Mouse (Mus musculus): ENCODE data around the gene Tmem163. TPM values are rescaled to one million over a fixed set of nuclear protein-coding genes. Genes with fewer than 3 reads are reported as not detected.

Gene Tmem163
- total and polyA plus RNA-seq, 3 experiments = 4.5 to 10.0 (median 8.1) TPM

- H3K9ac ChIP-seq (ENCODE audit: insufficient read depth, low read depth) = no peak overlapping the region
- in situ Hi-C loops (cut with MboI; ENCODE audit: low pct_ligation_motif_present, low pct_unique_long_range_greater_than_20kb, low sequenced_read_pairs) = no loop called here
- no peak overlapping the region for H3K4me3 ChIP-seq (replicated peaks in 1 of 3; ENCODE audit: low read depth in 2 of 3, low read length in 2 of 3, poor library complexity in 1 of 3)
- no peak overlapping the region for H3K27ac ChIP-seq (ENCODE audit: insufficient read depth, low read depth)
- DNase-seq (ENCODE audit: extremely low read depth) = no peak
- no peaks in the 10 kb centered on the region for H3K27me3 ChIP-seq (replicated peaks)
- no peak for TF ChIP-seq USF2 (conservative IDR thresholded peaks at IDR 0.05; ENCODE audit: low read depth, low read length)
- TF ChIP-seq TBP (conservative IDR thresholded peaks at IDR 0.05; ENCODE audit: low read depth, low read length) = no peak
- no peak for TF ChIP-seq IRF4 (IDR thresholded peaks at IDR 0.05; ENCODE audit: low read depth, low read length)
- TF ChIP-seq CHD2 (IDR thresholded peaks at IDR 0.05; ENCODE audit: low read length) = no peak
- TF ChIP-seq JUND (conservative IDR thresholded peaks at IDR 0.05; ENCODE audit: low read depth, low read length) = no peak
- no peak for TF ChIP-seq GABPA (IDR thresholded peaks at IDR 0.05; ENCODE audit: insufficient replicate concordance, low read depth, low read length)
- no peak for TF ChIP-seq SIN3A (IDR thresholded peaks at IDR 0.05; ENCODE audit: low read length)
- no peak for TF ChIP-seq ELF1 (IDR thresholded peaks at IDR 0.05; ENCODE audit: low read depth, low read length)
- TF ChIP-seq USF1 (IDR thresholded peaks at IDR 0.05; ENCODE audit: low read depth, low read length) = no peak
- TF ChIP-seq MAFK (IDR thresholded peaks at IDR 0.05; ENCODE audit: insufficient replicate concordance, low read length) = no peak
- no peak for TF ChIP-seq MYC (IDR thresholded peaks at IDR 0.05; ENCODE audit: low read depth, low read length)
- TF ChIP-seq MAZ (IDR thresholded peaks at IDR 0.05; ENCODE audit: low read depth, low read length) = no peak
- TF ChIP-seq E2F4 (IDR thresholded peaks at IDR 0.05; ENCODE audit: insufficient replicate concordance, low read depth, low read length) = no peak
- no peak for TF ChIP-seq POLR2A (IDR thresholded peaks at IDR 0.05; ENCODE audit: low read depth, low read length)
- no peak for TF ChIP-seq ZKSCAN1 (IDR thresholded peaks at IDR 0.05; ENCODE audit: borderline replicate concordance, low read depth, low read length)
- TF ChIP-seq ETS1 (conservative IDR thresholded peaks at IDR 0.05; ENCODE audit: low read depth, low read length) = no peak
- TF ChIP-seq JUN (IDR thresholded peaks at IDR 0.05; ENCODE audit: insufficient read depth, low read depth, low read length) = no peak
- TF ChIP-seq MEF2A (IDR thresholded peaks at IDR 0.05; ENCODE audit: borderline replicate concordance, low read depth, low read length) = no peak
- TF ChIP-seq EP300 (IDR thresholded peaks at IDR 0.05; ENCODE audit: low read length) = no peak
- no peak for TF ChIP-seq TCF12 (IDR thresholded peaks at IDR 0.05; ENCODE audit: low read depth, low read length)
- H3K4me2 ChIP-seq (ENCODE audit: insufficient read depth, low read depth, poor library complexity, severe bottlenecking) = no peak overlapping the region
- dilution Hi-C loops (cut with MboI; ENCODE audit: extremely low pct_ligation_motif_present, extremely low pct_unique_long_range_greater_than_20kb, low sequenced_read_pairs) = no loop called here
- no peaks in the 10 kb centered on the region for H3K79me2 ChIP-seq (replicated peaks; ENCODE audit: control insufficient read depth, extremely low read depth, insufficient read depth, poor library complexity, severe bottlenecking)
- no peaks in the 10 kb centered on the region for H3K9me3 ChIP-seq (replicated peaks; ENCODE audit: low read length)
- peaks cover 3 to 46% of the 10 kb centered on the region in 2 experiments for H3K36me3 ChIP-seq (replicated peaks in 1 of 2; ENCODE audit: control insufficient read depth in 1 of 2, insufficient read depth in 1 of 2, low read length in 1 of 2)
- peaks cover 3 to 19% of the 10 kb centered on the region in 2 experiments for H3K4me1 ChIP-seq (ENCODE audit: control insufficient read depth in 1 of 2, insufficient read depth in 2 of 2)
These were observed 180.6 kb downstream of the Tmem163 start for GRCm38 (mm10) chr1:127498746-127499145.

- no peaks in the 10 kb centered on the region for H3K9me3 ChIP-seq (replicated peaks; ENCODE audit: low read length)
- no peak overlapping the region for H3K4me2 ChIP-seq (ENCODE audit: insufficient read depth, low read depth, poor library complexity, severe bottlenecking)
- in situ Hi-C loops (cut with MboI; ENCODE audit: low pct_ligation_motif_present, low pct_unique_long_range_greater_than_20kb, low sequenced_read_pairs) = no loop called here
- H3K79me2 ChIP-seq (replicated peaks; ENCODE audit: control insufficient read depth, extremely low read depth, insufficient read depth, poor library complexity, severe bottlenecking) = no peaks in the 10 kb centered on the region
- H3K9ac ChIP-seq (ENCODE audit: insufficient read depth, low read depth) = no peak overlapping the region
- no peak overlapping the region for H3K27ac ChIP-seq (ENCODE audit: insufficient read depth, low read depth)
- no peak overlapping the region for H3K4me3 ChIP-seq (replicated peaks in 1 of 3; ENCODE audit: low read depth in 2 of 3, low read length in 2 of 3, poor library complexity in 1 of 3)
- H3K4me1 ChIP-seq (ENCODE audit: control insufficient read depth in 1 of 2, insufficient read depth in 2 of 2) = peaks cover 3 to 16% of the 10 kb centered on the region in 2 experiments
- H3K36me3 ChIP-seq (replicated peaks in 1 of 2; ENCODE audit: control insufficient read depth in 1 of 2, insufficient read depth in 1 of 2, low read length in 1 of 2) = peaks cover 3 to 40% of the 10 kb centered on the region in 2 experiments
- DNase-seq (ENCODE audit: extremely low read depth) = peak; percentile 48
- TF ChIP-seq CTCF (conservative IDR thresholded peaks at IDR 0.05 in 1 of 2, IDR thresholded peaks at IDR 0.05 in 1 of 2; ENCODE audit: low read depth in 2 of 2, low read length in 2 of 2) = peak; percentile 95 to 100
- TF ChIP-seq RAD21 (IDR thresholded peaks at IDR 0.05; ENCODE audit: low read depth, low read length) = peak; percentile 95
- no peak for TF ChIP-seq MAX (IDR thresholded peaks at IDR 0.05; ENCODE audit: low read length)
- peak; percentile 90 for TF ChIP-seq SMC3 (IDR thresholded peaks at IDR 0.05; ENCODE audit: low read depth, low read length)
- TF ChIP-seq RCOR1 (conservative IDR thresholded peaks at IDR 0.05; ENCODE audit: low read depth, low read length) = no peak
- TF ChIP-seq SIN3A (IDR thresholded peaks at IDR 0.05; ENCODE audit: low read length) = 0 out of 2 replicates have a peak, but pooled peaks have one; percentile 35
- no peak for TF ChIP-seq ZMIZ1 (IDR thresholded peaks at IDR 0.05; ENCODE audit: low read depth, low read length)
- TF ChIP-seq ZC3H11A (IDR thresholded peaks at IDR 0.05; ENCODE audit: low read depth, low read length) = peak; percentile 67
- no peaks in the 10 kb centered on the region for H3K27me3 ChIP-seq (replicated peaks)
- dilution Hi-C loops (cut with MboI; ENCODE audit: extremely low pct_ligation_motif_present, extremely low pct_unique_long_range_greater_than_20kb, low sequenced_read_pairs) = no loop called here
These were observed 182.4 kb downstream of the Tmem163 start for GRCm38 (mm10) chr1:127496737-127497543.
